Mouse (Mus musculus): ENCODE measurements at regions not wholly inside any gene's neighbourhood (a gene's known extent, or its start where the extent isn't known, plus 50 kb on each side); places are given as distances from the start of the nearest gene placed in this dataset.

DNA sequence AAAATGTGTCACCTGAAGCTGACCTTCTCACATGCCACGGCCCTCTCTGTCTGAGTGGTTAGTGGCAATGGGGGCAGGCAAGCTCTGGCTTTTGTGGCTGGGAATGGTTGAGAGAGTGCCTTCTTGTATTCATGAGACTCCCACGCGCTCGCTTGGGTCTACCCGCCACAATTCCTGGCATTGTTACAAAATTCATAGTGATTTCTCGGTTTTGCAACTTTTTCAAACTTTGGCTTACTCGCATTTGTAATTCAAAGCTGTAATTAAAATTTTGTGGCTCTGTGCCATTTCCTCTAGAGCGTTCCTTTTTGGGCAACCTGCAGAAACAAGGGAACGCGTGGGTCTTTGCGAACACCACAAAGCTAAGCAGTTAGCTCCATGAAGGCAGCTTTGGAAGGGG is 186.3 kb downstream of the Pdgfra start:
- intact Hi-C loops (cut with DNase I), result no loop called here
- no peak for DNase-seq

DNA sequence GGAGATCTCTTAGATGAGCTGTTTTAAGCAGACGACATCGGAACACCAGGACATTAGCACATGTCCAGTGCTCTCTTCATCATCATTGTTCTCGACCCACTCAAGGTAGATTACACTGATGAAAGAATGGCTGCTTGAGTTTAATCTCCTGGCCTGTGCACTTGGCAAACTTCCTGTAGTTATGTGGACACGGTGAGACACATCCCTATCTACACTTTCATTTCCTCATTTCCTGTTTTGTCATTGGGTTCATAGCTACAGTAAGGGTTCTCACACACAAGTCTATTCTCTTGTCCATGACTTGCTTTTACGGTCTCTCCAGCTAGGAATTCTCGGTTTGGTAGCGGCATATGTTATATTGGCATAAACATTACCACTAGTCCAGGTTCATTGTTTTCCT is 190.5 kb downstream of the Pdgfra start:
- DNase-seq, result no peak
- intact Hi-C loops (cut with DNase I), result no loop called here

DNA sequence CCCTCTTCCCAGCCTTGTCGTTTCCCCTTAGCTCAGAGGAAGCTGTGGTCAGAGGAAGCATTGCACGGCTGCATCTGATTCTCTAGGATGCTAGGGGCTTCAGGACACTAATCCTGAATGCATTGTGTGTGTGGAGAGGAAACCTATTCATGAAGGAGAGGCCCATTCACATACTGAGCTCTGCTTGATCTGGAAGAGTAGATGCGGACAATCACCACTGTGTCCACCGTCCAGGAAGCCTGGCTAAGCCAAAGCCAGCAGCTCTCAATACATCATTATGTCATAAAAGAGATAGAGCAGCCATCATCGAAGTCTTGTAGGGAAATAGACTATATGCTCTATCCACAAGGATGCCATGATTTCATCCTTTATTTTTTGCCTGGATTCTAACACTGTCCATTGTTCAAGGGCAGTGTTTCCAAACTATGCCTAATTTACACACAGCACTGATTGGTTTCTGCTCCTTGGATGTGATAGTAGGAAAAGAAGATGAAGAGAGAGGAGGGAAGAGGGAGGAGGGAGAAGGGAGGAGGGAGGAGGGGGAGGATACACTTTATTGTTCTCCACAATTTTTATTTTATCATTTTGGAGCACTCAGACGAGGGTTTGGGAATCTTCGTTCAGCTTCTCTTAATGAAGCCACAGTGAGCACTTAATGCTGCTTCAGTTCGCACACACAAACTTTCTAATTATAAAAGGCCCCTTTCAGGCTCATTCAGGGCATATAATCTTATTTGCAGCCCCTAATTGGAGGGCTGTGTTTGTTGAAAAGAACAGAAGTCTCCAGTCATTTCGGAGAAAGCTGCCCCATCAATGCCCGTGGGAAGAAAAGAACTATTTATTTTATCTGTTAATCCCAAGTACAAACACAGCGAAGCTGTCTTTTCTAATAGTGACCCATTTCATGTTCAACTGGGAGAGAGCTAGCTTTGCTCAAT is 195.0 kb downstream of the Pdgfra start:
- intact Hi-C loops (cut with DNase I), result loop anchor here (1.0 kb wide), 1 partner anchor 137 kb away; no protein-coding TSS in a partner anchor
- DNase-seq, result no peak

DNA sequence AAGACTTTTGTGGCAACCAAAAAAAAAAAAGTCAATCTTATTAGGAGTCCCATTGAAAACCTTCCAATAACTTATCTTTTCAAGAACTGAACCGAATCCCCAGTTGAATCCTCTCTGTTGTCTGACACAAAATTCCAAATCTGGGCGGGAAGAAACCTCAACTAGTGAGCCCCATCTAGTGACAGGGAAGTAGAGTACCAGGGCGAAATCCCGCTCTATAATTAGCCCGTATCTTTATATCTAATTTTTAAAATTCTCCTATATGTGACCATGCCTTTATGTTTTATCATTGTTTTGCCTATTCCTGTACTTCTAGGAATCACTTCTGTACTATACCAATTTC is 195.7 kb downstream of the Pdgfra start:
- DNase-seq, result no peak
- intact Hi-C loops (cut with DNase I), result loop anchor here (1.0 kb wide), 1 partner anchor 137 kb away; no protein-coding TSS in a partner anchor

DNA sequence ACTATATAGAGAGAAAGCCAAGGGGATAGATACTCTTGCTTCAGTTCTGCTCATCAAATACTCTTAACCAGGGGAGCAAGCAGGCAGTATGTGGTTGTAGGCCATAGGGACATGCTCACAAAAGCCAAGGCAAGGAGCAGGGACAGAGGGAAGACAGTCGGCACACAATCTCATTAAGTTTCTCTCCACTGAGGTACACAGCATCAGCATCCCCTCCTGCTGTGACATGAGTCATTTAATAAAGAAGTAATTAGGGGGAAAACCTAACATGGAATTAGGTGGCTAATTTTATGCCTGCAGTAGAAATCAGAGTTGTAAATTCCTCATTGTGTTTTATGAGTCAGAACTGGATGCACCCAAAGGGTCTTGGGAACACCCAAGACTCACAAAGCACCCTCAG is 203.2 kb downstream of the Pdgfra start:
- no peak for DNase-seq
- intact Hi-C loops (cut with DNase I), result no loop called here

DNA sequence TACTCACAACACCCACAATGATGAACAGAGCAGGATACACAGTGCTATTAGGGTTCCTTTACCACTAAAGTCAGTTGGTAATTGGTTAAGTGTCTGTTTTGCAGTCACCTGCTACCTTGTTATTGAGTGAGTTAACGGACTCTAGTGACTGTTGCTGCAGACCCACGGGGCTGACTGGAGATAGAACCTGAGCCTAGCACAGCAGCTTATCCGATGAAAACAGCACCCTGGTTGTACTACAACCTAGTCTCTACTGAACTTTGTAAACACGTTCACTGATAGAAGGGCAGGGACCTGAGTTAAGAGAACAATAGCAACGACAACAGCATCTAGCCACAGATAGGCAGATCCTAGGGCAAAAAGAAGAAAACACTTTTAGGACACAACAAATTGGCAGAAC is 206.8 kb downstream of the Pdgfra start:
- intact Hi-C loops (cut with DNase I), result no loop called here
- no peak for DNase-seq

DNA sequence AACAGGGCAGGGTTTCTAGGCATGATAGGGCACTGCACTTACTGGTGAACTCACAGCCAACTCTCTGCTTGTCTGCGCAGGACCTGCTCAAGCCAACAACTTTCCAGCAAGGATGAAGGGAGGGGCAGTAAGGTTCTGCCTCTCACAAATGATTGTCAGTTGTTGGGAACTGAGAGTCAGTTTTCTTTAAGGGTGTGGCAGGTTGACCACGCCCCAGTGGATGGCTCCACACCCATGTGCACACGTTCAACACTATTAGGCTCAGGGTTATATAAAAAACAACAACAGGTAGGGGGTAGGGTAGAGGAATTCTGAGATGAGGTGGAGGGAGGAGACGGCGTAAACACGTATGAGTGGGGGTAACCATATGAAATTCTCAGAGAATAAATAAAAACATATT is 210.9 kb upstream of the Kit start:
- intact Hi-C loops (cut with DNase I), result no loop called here
- DNase-seq, result no peak

DNA sequence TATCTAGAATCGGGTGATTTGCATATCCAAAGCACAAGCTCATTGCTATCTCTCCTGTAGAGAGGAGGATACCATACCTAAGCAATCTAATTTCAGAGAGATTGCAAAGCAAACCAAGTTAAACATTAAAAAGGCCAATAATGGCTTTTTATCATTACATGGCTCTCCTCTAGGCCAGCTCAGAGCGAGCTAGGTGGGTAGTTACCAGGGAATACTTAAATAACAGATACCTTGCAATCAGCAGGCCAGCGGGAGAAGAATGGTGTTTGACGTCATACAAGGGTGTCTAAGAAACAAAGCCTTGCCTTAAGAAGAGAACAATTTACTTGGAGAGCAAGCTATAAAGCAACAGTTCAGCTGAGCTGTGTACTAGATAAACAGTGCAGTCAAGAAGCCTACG is 207.4 kb upstream of the Kit start:
- intact Hi-C loops (cut with DNase I), result no loop called here

DNA sequence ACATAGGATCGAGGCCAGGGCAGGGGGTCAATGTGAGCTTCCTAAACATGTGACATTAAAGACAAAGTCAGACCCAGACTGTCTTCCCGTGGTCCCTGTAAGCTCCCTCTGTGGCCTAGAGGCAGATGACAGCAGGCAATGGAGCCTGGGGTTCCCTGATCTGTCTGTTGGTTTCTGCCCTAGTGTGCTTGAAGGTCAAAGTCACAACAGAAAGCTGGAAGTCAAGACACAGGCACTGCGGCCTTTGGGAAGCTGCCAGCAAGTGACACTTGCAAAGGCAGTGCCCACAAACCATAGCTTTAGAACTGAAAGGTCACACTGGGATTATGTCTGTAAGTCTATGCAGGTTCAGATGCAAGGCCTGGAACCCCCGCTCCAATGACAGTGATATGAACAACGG is 206.0 kb upstream of the Kit start:
- intact Hi-C loops (cut with DNase I), result no loop called here
- no peak for DNase-seq

More for the DNA sequence above, 207.4 kb upstream of the Kit start:
- DNase-seq, result no peak

DNA sequence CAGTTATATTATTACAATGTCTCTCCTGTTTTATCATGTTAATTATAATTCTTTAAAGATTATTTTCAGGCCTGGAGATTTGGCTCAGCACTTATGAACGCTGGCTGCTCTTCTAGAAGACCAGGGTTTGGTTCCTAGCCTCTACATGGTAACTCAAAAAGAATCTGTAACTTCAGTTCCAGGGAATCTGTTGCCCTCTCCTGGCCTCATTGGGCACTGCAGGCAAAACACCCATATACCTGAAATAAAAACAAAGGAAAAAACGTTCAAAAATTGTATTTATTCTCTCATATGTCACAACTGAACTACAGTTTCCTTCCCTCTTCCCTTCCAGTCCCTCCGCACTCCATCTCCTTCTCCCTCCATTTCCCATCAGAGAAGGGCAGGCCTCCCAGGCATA is 201.9 kb upstream of the Kit start:
- intact Hi-C loops (cut with DNase I), result loop anchor here (10.0 kb wide), 1 partner anchor 158 kb away; no protein-coding TSS in a partner anchor
- no peak for DNase-seq

DNA sequence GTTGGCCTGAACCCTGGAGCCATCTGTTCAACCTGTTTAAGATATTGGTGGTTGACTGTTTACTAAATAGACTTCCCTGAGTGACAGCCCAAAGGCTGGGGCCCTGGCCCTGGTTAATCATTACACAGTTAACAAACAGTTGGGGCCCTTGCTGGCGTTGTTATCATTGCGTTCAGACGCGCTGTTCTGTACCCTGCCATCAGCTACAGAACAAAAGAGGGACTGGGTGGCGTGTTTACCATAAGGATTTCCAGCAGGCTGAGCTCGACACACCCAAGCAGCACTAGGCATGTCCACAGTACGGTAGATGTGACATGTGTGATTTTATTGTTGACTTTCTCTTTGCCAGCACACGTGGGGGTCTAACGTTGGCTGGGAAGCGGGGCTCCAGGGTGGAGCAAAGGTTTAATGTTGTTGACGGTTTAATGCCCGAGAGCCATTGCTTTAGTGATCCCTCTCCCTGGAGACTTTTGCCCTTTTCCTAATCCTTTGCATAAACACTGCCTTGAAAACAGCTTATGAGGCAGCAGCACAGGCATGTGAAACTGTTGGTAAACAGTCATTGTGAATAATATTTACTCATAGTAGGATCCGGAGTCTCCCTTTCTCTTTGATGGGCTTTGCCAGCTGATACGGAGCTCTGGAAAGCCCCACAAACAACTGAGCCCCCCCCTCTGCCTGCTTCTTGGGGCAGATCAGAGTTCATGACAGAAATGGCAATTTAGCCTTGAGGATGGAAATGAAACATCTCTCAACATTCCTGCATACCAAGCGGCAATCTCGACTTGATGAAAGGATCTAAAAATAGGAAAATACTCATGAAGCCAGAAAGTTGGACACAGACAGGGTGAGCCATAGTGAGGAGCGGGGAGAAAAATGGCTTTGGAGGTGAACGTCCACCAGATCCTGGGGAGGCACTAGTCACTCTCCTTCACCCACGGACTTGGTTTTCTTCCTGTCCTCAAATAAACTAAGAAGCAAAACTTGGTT is 197.1 kb upstream of the Kit start:
- DNase-seq, result no peak

DNA sequence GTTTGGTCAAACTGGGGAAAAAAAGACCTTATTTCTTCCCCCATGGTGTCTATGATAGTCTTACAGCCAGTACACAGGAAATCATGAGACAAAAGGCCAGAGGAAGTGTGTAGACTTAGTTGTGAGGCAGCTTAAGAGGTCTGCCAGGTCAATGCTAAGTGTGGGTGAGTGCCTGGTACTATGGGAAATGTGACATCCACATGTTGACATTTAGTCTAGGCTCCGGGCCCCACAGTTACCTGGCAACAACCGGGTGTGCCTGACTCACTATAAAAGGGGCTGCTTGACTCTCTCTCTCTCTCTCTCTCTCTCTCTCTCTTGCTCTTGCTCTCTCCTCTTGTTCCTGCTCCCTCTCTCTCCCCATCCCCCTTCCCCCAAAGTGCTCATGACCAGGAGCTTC is 196.1 kb upstream of the Kit start:
- intact Hi-C loops (cut with DNase I), result loop anchor here (5.0 to 10.0 kb wide), 2 partner anchors 164 to 469 kb away; no protein-coding TSS in a partner anchor
- no peak for DNase-seq

More for the DNA sequence above, 197.1 kb upstream of the Kit start:
- intact Hi-C loops (cut with DNase I), result loop anchor here (5.0 to 10.0 kb wide), 2 partner anchors 163 to 470 kb away; no protein-coding TSS in a partner anchor

DNA sequence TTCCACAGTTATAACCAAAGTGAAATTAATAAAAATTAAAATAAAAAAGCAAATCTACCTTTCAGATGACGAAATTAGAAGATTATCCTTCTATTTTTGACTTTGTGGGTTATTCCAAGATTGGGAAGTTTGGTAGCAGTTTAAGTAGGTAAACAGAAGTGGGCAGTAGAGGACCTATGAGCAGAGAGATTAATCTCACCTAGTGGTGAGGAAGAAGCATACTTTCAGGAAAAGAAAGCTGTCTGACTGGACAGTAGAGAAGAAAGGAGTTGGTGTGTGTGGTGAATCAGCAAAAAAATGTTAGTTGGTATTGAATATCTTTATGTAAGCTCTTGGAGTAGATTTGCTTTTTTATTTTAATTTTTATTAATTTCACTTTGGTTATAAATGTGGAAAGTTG is 194.4 kb upstream of the Kit start:
- no peak for DNase-seq
- intact Hi-C loops (cut with DNase I), result no loop called here

DNA sequence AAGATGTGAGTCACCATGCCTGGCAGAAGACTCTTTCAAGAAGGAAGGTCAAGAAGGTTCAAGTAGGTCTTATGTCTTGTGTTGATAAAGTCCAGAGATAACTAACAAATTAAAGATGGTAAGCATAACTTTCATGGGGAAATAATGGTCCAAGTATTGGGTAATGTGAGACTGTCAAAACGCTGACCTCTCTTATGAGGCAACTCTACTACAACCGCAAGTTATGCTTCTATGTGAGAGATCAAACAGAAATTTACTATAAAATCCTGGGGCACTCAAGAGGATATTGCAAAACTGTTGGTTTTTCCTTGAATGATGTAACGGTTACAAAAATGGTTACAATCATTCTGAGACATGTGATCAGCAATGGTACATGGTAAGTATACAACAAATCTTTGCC is 192.6 kb upstream of the Kit start:
- intact Hi-C loops (cut with DNase I), result no loop called here
- no peak for DNase-seq

DNA sequence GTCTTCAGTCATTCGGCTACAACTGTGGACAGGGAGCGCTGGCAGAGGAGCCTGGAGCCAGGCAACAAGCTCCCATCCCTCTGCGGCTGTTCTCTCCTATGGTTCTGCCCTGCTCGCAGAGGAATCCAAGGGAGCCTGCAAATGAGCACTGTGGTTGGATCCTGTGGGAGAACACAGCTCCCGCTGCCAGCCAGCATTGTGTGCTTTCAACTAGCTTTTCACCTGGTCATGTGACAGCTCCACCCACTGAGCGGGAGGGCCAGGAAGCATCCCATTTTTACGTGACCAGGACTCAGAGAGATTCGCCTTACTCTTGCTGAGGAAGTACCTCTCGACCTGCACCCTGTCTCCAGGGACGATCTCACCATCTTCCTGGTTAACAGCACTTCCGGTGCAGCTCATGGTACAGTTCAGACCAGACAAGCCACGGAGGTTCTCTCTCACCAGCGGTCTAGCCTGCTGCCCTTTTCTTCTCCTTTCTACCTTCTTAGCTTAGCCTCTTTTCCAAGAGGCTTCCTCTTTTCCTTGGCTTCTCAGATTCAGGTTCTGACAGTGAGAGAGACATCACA is 186.7 kb upstream of the Kit start:
- intact Hi-C loops (cut with DNase I), result no loop called here

DNA sequence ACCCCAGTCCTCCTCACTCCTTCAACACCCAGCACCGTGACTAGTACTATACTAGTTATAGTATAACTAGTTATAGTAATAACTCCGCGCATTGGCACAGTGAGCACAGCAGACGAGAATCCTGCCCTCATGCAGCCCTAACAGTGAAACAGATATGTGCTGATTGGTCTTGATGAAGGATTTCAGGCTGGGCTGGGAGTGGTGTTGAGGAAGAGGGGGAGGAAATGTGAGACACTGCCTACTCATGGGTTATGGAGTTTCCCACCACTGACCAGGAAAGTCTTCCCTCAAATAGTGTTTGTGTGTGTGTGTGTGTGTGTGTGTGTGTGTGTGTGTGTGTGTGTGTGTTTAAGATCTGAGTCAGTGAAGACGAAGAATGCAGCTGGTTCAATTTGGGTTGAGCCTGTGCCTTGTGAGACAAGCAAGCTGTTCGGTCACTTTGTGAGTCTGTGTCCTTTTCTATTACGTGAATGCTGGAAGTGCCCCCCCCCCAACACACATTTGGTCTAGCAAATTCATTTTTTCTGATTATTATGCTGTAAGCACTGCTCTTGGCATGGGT is 185.9 kb upstream of the Kit start:
- no peak for DNase-seq
- intact Hi-C loops (cut with DNase I), result no loop called here

More for the DNA sequence above, 186.7 kb upstream of the Kit start:
- DNase-seq, result no peak

DNA sequence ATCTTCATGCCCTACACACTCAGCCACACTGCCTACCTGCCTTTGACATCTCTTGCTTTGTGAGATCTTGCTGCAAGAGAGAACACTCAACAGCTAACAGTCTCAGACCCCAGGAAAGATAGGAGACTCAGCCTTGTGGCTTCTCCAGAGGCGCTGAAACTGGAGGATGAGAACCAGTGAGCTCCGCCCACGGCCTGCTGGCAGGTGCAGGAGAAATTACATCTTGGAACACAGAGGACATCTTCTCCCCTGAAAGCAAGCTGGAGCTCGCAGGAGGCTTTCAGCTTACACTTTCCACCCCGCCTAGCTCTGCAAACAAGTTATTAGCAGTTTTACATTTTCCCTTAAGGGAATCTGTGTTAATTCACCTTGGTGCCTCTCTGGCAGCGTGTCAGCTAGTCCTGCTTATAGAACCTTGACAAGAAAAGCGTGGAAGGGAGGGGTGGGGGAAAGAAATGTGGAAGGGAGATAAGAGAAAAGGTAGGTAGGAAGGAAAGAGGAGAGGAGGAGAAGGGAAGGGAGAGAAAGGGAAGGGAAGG is 185.2 kb upstream of the Kit start:
- DNase-seq, result no peak
- intact Hi-C loops (cut with DNase I), result no loop called here

DNA sequence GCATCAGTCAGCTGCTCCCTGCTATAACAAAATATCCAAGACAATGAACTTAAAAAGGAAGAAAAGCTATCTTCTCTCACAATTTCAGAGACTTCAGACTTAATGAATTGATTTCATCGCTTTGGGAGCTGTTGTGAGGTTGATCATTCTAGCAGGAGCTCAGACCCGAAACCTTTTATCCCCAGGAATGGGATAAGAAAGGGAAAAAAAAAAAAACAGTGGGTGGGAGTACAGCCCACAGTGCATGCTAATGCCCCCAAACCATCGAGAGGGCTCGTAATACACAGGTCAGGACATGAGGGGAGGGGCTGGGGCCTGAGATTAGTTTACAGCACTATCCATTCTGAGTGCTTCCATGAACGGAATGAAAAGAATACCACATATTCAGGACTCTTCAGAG is 175.9 kb upstream of the Kit start:
- DNase-seq, result no peak
- intact Hi-C loops (cut with DNase I), result no loop called here

DNA sequence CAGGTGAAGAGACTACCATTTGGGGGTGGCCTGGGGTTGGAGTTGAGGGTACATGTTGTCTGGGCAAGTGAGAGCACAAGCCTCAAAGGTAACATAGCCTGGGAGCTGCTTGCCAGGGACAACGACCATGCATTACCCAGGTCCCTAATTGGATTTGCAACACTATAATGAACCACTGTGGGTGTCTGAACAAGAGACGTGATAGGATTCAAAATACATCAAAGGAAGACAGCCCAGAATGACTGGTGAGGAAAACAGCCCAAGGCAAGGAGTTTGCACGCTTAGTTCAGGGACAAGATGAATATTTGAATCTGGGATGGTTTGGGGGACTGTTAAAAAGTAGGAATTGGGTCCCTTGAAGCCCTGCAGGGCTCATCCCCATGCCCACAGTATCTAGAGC is 173.0 kb upstream of the Kit start:
- DNase-seq, result no peak
- intact Hi-C loops (cut with DNase I), result no loop called here

DNA sequence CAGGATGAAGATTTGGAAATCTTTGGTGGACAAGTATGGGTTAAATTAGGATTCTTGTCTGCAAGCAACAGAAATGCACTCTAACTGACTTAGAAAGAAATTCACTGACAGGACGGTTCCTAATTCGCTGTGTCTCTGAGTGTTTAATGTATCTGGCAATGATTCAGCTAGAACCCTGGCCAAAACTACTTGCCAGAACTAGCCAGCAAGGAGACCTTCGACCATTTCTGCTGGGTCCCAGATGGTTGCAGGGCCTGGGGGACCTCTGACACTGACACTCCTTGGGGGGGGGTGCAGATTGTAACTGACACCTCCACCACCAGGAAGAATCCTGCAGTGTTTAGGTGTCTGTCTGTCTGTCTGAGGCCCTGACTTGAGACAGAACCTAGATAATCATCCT is 172.1 kb upstream of the Kit start:
- no peak for DNase-seq
- intact Hi-C loops (cut with DNase I), result no loop called here
